Mouse (Mus musculus): ENCODE data around the gene Sept8.

Sept8 gene

GRCm38 (mm10) chr11:53495417-53495816 lies 23.6 kb upstream of the Sept8 start:
- DNase-seq (ENCODE audit: extremely low spot score, low spot score) = no peak

- DNase-seq (ENCODE audit: extremely low spot score, low spot score) = no peak
Observed at GRCm38 (mm10) chr11:53496946-53497345, 22.1 kb upstream of the Sept8 start.

- no peak for DNase-seq (ENCODE audit: extremely low spot score, low spot score)
Observed at GRCm38 (mm10) chr11:53500569-53500968, 18.5 kb upstream of the Sept8 start.

- no peak for DNase-seq (ENCODE audit: extremely low spot score, low spot score)
Observed at GRCm38 (mm10) chr11:53502039-53502765, 16.9 kb upstream of the Sept8 start.

- no peak for DNase-seq (ENCODE audit: extremely low spot score, low spot score)
Observed at GRCm38 (mm10) chr11:53503738-53504137, 15.3 kb upstream of the Sept8 start.

- no peak for DNase-seq (ENCODE audit: extremely low spot score, low spot score)
Observed at GRCm38 (mm10) chr11:53504376-53504775, 14.7 kb upstream of the Sept8 start.

GRCm38 (mm10) chr11:53505026-53505663 lies 13.9 kb upstream of the Sept8 start:
- no peak for DNase-seq (ENCODE audit: extremely low spot score, low spot score)

GRCm38 (mm10) chr11:53507098-53507805 lies 11.8 kb upstream of the Sept8 start:
- no peak for DNase-seq (ENCODE audit: extremely low spot score, low spot score)

GRCm38 (mm10) chr11:53508152-53508551 lies 10.9 kb upstream of the Sept8 start:
- DNase-seq (ENCODE audit: extremely low spot score, low spot score) = no peak

GRCm38 (mm10) chr11:53508591-53508990 lies 10.5 kb upstream of the Sept8 start:
- DNase-seq (ENCODE audit: extremely low spot score, low spot score) = no peak

GRCm38 (mm10) chr11:53510351-53510750 lies 8.7 kb upstream of the Sept8 start:
- DNase-seq (ENCODE audit: extremely low spot score, low spot score) = no peak

GRCm38 (mm10) chr11:53516775-53517627 lies 2.1 kb upstream of the Sept8 start:
- DNase-seq (ENCODE audit: extremely low spot score, low spot score) = no peak

GRCm38 (mm10) chr11:53518759-53519158 lies 298 bp upstream of the Sept8 start:
- DNase-seq (ENCODE audit: extremely low spot score, low spot score) = no peak

GRCm38 (mm10) chr11:53520122-53520978 lies 1.3 kb downstream of the Sept8 start:
- peak; percentile 53 for DNase-seq (ENCODE audit: extremely low spot score, low spot score)

- no peak for DNase-seq (ENCODE audit: extremely low spot score, low spot score)
Observed at GRCm38 (mm10) chr11:53521120-53521820, 2.2 kb downstream of the Sept8 start.

GRCm38 (mm10) chr11:53521821-53522131 lies 2.7 kb downstream of the Sept8 start:
- DNase-seq (ENCODE audit: extremely low spot score, low spot score) = no peak

- no peak for DNase-seq (ENCODE audit: extremely low spot score, low spot score)
Observed at GRCm38 (mm10) chr11:53522362-53522761, 3.3 kb downstream of the Sept8 start.

- DNase-seq (ENCODE audit: extremely low spot score, low spot score) = no peak
Observed at GRCm38 (mm10) chr11:53522930-53523329, 3.9 kb downstream of the Sept8 start.

- DNase-seq (ENCODE audit: extremely low spot score, low spot score) = no peak
Observed at GRCm38 (mm10) chr11:53523545-53524405, 4.7 kb downstream of the Sept8 start.
